Mouse (Mus musculus) cortical plate, adult 2 months (tissue): ENCODE results near the gene Slc4a7. TPM values are rescaled to one million over a fixed set of nuclear protein-coding genes. Genes with fewer than 3 reads are reported as not detected.

Source experiments
- H3K27ac ChIP-seq: fragments of 200-500 bp; 2 replicates; pipeline ENCODE4 v1.5.1; 2012; ENCODE audit warnings: low read length, control low read depth, inconsistent platforms; ENCODE audit not compliant: insufficient read depth
- H3K4me1 ChIP-seq: fragments of 200-500 bp; 2 replicates; pipeline ENCODE4 v1.6.1; 2011; ENCODE audit warnings: low read length; ENCODE audit not compliant: control insufficient read depth, insufficient read depth
- H3K4me3 ChIP-seq: fragments of 200-500 bp; 2 replicates; pipeline ENCODE4 v1.5.1; 2011; ENCODE audit warnings: mild to moderate bottlenecking, low read length, control low read depth; ENCODE audit not compliant: insufficient read depth
- CTCF ChIP-seq: fragments of 200-500 bp; IDR thresholded peaks from 2 replicates; pipeline ENCODE4 v1.5.1; 2011; ENCODE audit warnings: mild to moderate bottlenecking, control low read depth, low read length; ENCODE audit not compliant: insufficient read depth; ENCODE audit errors: extremely low read depth
- POLR2A ChIP-seq: fragments of 200-500 bp; IDR thresholded peaks from 2 replicates; pipeline ENCODE4 v1.6.1; 2011; ENCODE audit warnings: mild to moderate bottlenecking, low read length, control low read depth; ENCODE audit not compliant: insufficient read depth; ENCODE audit errors: extremely low read depth
- polyA plus RNA-seq: library from polyadenylated mRNA; depleted of rRNA; stranded (reverse); fragments of >200 nt; gene quantifications from 2 replicates; pipeline ENCODE4 v1.2.3, GENCODE M21; 2012

The Slc4a7 gene
- polyA plus RNA-seq, 1 experiment, result 9.6 TPM

- H3K27ac ChIP-seq, result no peak overlapping the region
- TF ChIP-seq POLR2A (no peak), CTCF (no peak)
- H3K4me3 ChIP-seq, result no peak overlapping the region
- H3K4me1 ChIP-seq, result peaks cover 2% of the 10 kb centered on the region; the same call in 1 of the 2 replicates
Observed at GRCm38 (mm10) chr14:14705126-14705525, 3.0 kb downstream of the Slc4a7 start.

GRCm38 (mm10) chr14:14706381-14706780 lies 4.3 kb downstream of the Slc4a7 start:
- TF ChIP-seq CTCF, result no peak
- TF ChIP-seq POLR2A, result no peak
- Histone ChIP-seq H3K27ac (no peak overlapping the region), H3K4me3 (no peak overlapping the region), H3K4me1 (peaks cover 2% of the 10 kb centered on the region; the same call in 1 of the 2 replicates)

GRCm38 (mm10) chr14:14707061-14707460 lies 5.0 kb downstream of the Slc4a7 start:
- Histone ChIP-seq H3K4me3 (no peak overlapping the region), H3K4me1 (peaks cover 2% of the 10 kb centered on the region; the same call in 1 of the 2 replicates), H3K27ac (no peak overlapping the region)
- no peak for TF ChIP-seq POLR2A
- TF ChIP-seq CTCF, result no peak

- Histone ChIP-seq H3K27ac (no peak overlapping the region), H3K4me1 (peaks cover 2% of the 10 kb centered on the region; the same call in 1 of the 2 replicates), H3K4me3 (no peak overlapping the region)
- no peak for TF ChIP-seq CTCF
- no peak for TF ChIP-seq POLR2A
Observed at GRCm38 (mm10) chr14:14709021-14709420, 6.9 kb downstream of the Slc4a7 start.

GRCm38 (mm10) chr14:14714130-14714529 lies 12.1 kb downstream of the Slc4a7 start:
- TF ChIP-seq POLR2A (no peak), CTCF (peak; percentile 25; the same call in 1 of the 2 replicates)
- no peak overlapping the region for H3K27ac ChIP-seq
- no peaks in the 10 kb centered on the region for H3K4me1 ChIP-seq
- H3K4me3 ChIP-seq, result no peak overlapping the region

- Histone ChIP-seq H3K27ac (no peak overlapping the region), H3K4me1 (no peaks in the 10 kb centered on the region), H3K4me3 (no peak overlapping the region)
- TF ChIP-seq CTCF (no peak), POLR2A (no peak)
Observed at GRCm38 (mm10) chr14:14715794-14716193, 13.7 kb downstream of the Slc4a7 start.

GRCm38 (mm10) chr14:14716843-14717242 lies 14.8 kb downstream of the Slc4a7 start:
- TF ChIP-seq CTCF (no peak), POLR2A (no peak)
- no peaks in the 10 kb centered on the region for H3K4me1 ChIP-seq
- no peak overlapping the region for H3K27ac ChIP-seq
- no peak overlapping the region for H3K4me3 ChIP-seq

- H3K4me3 ChIP-seq, result no peak overlapping the region
- H3K4me1 ChIP-seq, result no peaks in the 10 kb centered on the region
- no peak for TF ChIP-seq CTCF
- TF ChIP-seq POLR2A, result no peak
- no peak overlapping the region for H3K27ac ChIP-seq
Observed at GRCm38 (mm10) chr14:14718556-14718955, 16.5 kb downstream of the Slc4a7 start.

- Histone ChIP-seq H3K27ac (no peak overlapping the region), H3K4me1 (no peaks in the 10 kb centered on the region)
- TF ChIP-seq POLR2A (no peak), CTCF (no peak)
Observed at GRCm38 (mm10) chr14:14781169-14781568, 79.1 kb downstream of the Slc4a7 start.

GRCm38 (mm10) chr14:14784223-14784622 lies 82.1 kb downstream of the Slc4a7 start:
- H3K4me1 ChIP-seq, result no peaks in the 10 kb centered on the region
- TF ChIP-seq POLR2A, result no peak
- TF ChIP-seq CTCF, result no peak
- H3K4me3 ChIP-seq, result no peak overlapping the region
- H3K27ac ChIP-seq, result no peak overlapping the region

More at GRCm38 (mm10) chr14:14781169-14781568, 79.1 kb downstream of the Slc4a7 start:
- no peak overlapping the region for H3K4me3 ChIP-seq
